Mouse (Mus musculus) embryonic facial prominence, embryonic 13.5 days (tissue): ENCODE data around the gene Cel. TPM values are rescaled to one million over a fixed set of nuclear protein-coding genes. Genes with fewer than 3 reads are reported as not detected.
A peak's percentile ranks its signal among the peaks of the same experiment; 100 is the strongest.

Experiments used
- ATAC-seq: fragments of 200-750 bp; cut with Nextera tagmentation; 2 replicates; pipeline ENCODE4 v1.8.0; 2017; ENCODE audit warnings: low read depth; ENCODE audit not compliant: insufficient number of reproducible peaks, insufficient read depth, low FRiP score, low TSS enrichment
- H3K27ac ChIP-seq: fragments of 300-500 bp; sonication (generic); 2 replicates; pipeline ENCODE4 v1.5.1; 2015; ENCODE audit warnings: moderate library complexity, mild to moderate bottlenecking, inconsistent platforms
- H3K27me3 ChIP-seq: fragments of 300-500 bp; sonication (generic); 2 replicates; pipeline ENCODE4 v1.6.1; 2015; ENCODE audit warnings: mild to moderate bottlenecking, inconsistent platforms
- H3K36me3 ChIP-seq: fragments of 300-500 bp; sonication (generic); 2 replicates; pipeline ENCODE4 v1.6.1; 2015; ENCODE audit warnings: mild to moderate bottlenecking, inconsistent platforms
- H3K4me1 ChIP-seq: fragments of 300-500 bp; sonication (generic); 2 replicates; pipeline ENCODE4 v1.6.1; 2015; ENCODE audit warnings: inconsistent platforms
- H3K4me2 ChIP-seq: fragments of 300-500 bp; sonication (generic); 2 replicates; pipeline ENCODE4 v1.6.1; 2015; ENCODE audit warnings: moderate library complexity, mild to moderate bottlenecking, inconsistent platforms
- H3K4me3 ChIP-seq: fragments of 300-500 bp; sonication (generic); 2 replicates; pipeline ENCODE4 v1.5.1; 2015; ENCODE audit warnings: mild to moderate bottlenecking, inconsistent platforms
- H3K9ac ChIP-seq: fragments of 300-500 bp; sonication (generic); 2 replicates; pipeline ENCODE4 v1.6.1; 2015; ENCODE audit warnings: mild to moderate bottlenecking, inconsistent platforms
- H3K9me3 ChIP-seq: fragments of 300-500 bp; sonication (generic); 2 replicates; pipeline ENCODE4 v1.6.1; 2016; ENCODE audit warnings: inconsistent platforms
- WGBS: fragments of 180-500 bp; shearing (Covaris S2); methylation state at CpG from one replicate; pipeline ENCODE4 v1.1.7; 2015; ENCODE audit warnings: mixed read lengths; 5-methylcytosine and 5-hydroxymethylcytosine counted together
- polyA plus RNA-seq: library from polyadenylated mRNA; unstranded; fragments of >200 nt; fragmentation: Nextera tagmentation; extraction: Ambion mirVana; gene quantifications from 2 replicates; pipeline ENCODE4 v1.2.1, GENCODE M21; 2015

Cel gene
- polyA plus RNA-seq, 1 experiment from 2014 or later = not detected

- H3K27me3 ChIP-seq = no peaks in the 10 kb centered on the region
- no peak overlapping the region for H3K4me2 ChIP-seq
- H3K4me3 ChIP-seq = no peak overlapping the region
- no peak overlapping the region for H3K9ac ChIP-seq
- ATAC-seq = 0 out of 2 replicates have a peak, but pooled peaks have one; percentile 7
- no peaks in the 10 kb centered on the region for H3K9me3 ChIP-seq
- no peak overlapping the region for H3K27ac ChIP-seq
- peaks cover 98% of the 10 kb centered on the region for H3K36me3 ChIP-seq
- 52% methylated on average over 11 of the region's 11 CpGs for WGBS
- no peaks in the 10 kb centered on the region for H3K4me1 ChIP-seq
Observed at GRCm38 (mm10) chr2:28547237-28548172, 15.7 kb downstream of the Cel start.

DNA sequence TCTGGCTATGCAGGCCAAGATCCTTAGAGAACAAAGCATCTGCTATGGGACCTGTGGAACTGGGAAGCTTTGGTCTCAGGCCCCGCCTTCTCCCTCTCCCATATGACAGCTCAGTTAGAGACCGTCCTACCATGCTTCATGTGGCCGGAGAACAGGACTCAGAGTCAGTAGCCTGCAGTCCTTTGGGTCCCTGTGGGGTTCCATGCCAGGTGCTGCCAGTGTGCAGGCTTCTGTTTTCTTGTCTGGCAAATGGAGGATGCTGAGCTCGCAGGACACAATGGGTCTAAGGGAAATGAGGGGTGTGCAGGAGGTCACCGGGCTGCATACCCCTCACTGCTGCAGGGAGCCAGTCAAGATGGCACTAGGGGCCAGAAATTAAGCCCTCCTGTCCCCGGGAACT is 16.6 kb downstream of the Cel start:
- WGBS = 76% methylated on average over 6 of the region's 6 CpGs
- Histone ChIP-seq H3K9ac (no peak overlapping the region), H3K9me3 (no peaks in the 10 kb centered on the region), H3K4me1 (peaks cover under 1% of the 10 kb centered on the region; the same call in 1 of the 2 replicates), H3K27ac (no peak overlapping the region), H3K27me3 (no peaks in the 10 kb centered on the region), H3K36me3 (peaks cover 98% of the 10 kb centered on the region), H3K4me3 (no peak overlapping the region), H3K4me2 (no peak overlapping the region)
- ATAC-seq = no peak

GRCm38 (mm10) chr2:28545976-28546375 is 17.2 kb downstream of the Cel start:
- H3K4me2 ChIP-seq = no peak overlapping the region
- H3K36me3 ChIP-seq = peaks cover 96% of the 10 kb centered on the region
- no peak overlapping the region for H3K9ac ChIP-seq
- no peak overlapping the region for H3K4me3 ChIP-seq
- no peak overlapping the region for H3K27ac ChIP-seq
- no peaks in the 10 kb centered on the region for H3K27me3 ChIP-seq
- no peaks in the 10 kb centered on the region for H3K9me3 ChIP-seq
- ATAC-seq = no peak
- peaks cover 3% of the 10 kb centered on the region; the same call in 1 of the 2 replicates for H3K4me1 ChIP-seq

DNA sequence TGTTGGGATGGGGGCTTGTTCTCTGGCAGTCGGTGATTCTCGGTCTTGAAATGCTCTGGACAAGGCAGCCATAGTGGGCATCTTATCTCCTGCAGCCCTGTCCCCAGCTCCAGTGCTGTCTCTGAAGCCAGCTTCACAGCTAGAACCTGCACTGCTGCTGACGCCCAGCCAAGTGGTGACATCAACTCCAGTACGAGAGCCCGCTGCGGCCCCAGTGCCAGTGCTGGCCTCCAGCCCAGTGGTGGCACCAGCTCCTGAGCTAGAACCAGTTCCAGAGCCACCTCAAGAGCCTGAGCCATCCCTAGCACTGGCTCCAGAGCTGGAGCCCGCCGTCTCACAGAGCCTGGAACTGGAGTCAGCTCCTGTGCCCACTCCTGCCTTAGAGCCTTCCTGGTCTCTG is 19.3 kb downstream of the Cel start:
- Histone ChIP-seq H3K4me2 (no peak overlapping the region), H3K27ac (no peak overlapping the region), H3K9me3 (no peaks in the 10 kb centered on the region), H3K4me3 (no peak overlapping the region), H3K36me3 (peaks cover 83% of the 10 kb centered on the region), H3K27me3 (no peaks in the 10 kb centered on the region), H3K4me1 (peaks cover 18% of the 10 kb centered on the region), H3K9ac (no peak overlapping the region)
- WGBS = 89% methylated on average over 8 of the region's 8 CpGs
- no peak for ATAC-seq

GRCm38 (mm10) chr2:28540587-28541227 is 22.5 kb downstream of the Cel start:
- H3K4me3 ChIP-seq = no peak overlapping the region
- H3K9ac ChIP-seq = no peak overlapping the region
- H3K27ac ChIP-seq = 0 out of 2 replicates have a peak overlapping the region, but pooled peaks have one; percentile 19
- no peaks in the 10 kb centered on the region for H3K9me3 ChIP-seq
- peaks cover 64% of the 10 kb centered on the region for H3K36me3 ChIP-seq
- H3K4me2 ChIP-seq = no peak overlapping the region
- no peak for ATAC-seq
- WGBS = 84% methylated on average over 8 of the region's 8 CpGs
- no peaks in the 10 kb centered on the region for H3K27me3 ChIP-seq
- H3K4me1 ChIP-seq = peaks cover 50% of the 10 kb centered on the region

DNA sequence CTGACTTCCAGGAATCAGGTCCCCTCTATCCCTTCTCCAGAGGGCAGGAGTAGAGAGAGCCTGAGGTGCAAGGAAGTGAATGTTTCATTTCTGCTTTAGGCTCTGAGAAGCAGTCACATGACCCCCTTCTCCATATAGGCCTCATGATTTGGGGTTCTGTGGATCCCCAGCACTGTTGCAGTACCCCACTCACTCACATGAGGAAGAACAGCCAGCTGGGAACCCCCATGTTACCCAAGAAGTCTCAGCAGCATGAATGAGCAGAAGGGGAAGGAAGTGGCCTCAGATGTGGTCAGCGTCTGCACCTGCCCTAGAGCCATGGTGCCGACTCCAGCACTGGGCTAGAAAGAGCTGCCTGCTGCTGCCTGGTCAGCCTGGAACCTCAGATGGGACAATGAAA is 23.3 kb downstream of the Cel start:
- WGBS = 87% methylated on average over 2 of the region's 2 CpGs
- H3K27ac ChIP-seq = peak overlapping the region; percentile 81; the same call in 1 of the 2 replicates
- no peak overlapping the region for H3K4me3 ChIP-seq
- H3K36me3 ChIP-seq = peaks cover 56% of the 10 kb centered on the region
- no peak for ATAC-seq
- H3K27me3 ChIP-seq = no peaks in the 10 kb centered on the region
- peaks cover 58% of the 10 kb centered on the region for H3K4me1 ChIP-seq
- H3K9ac ChIP-seq = peak overlapping the region; percentile 61
- H3K9me3 ChIP-seq = no peaks in the 10 kb centered on the region
- H3K4me2 ChIP-seq = no peak overlapping the region

GRCm38 (mm10) chr2:28539206-28539605 is 24.0 kb downstream of the Cel start:
- Histone ChIP-seq H3K27me3 (no peaks in the 10 kb centered on the region), H3K36me3 (peaks cover 49% of the 10 kb centered on the region), H3K4me2 (peak overlapping the region; percentile 17), H3K9me3 (no peaks in the 10 kb centered on the region), H3K27ac (peak overlapping the region; percentile 81), H3K9ac (peak overlapping the region; percentile 61), H3K4me1 (peaks cover 65% of the 10 kb centered on the region), H3K4me3 (no peak overlapping the region)
- no peak for ATAC-seq
- 34% methylated on average over 7 of the region's 7 CpGs for WGBS

- ATAC-seq = no peak
- Histone ChIP-seq H3K9ac (peak overlapping the region; percentile 61), H3K27me3 (no peaks in the 10 kb centered on the region), H3K4me3 (no peak overlapping the region), H3K4me1 (peaks cover 69% of the 10 kb centered on the region), H3K36me3 (peaks cover 44% of the 10 kb centered on the region), H3K27ac (peak overlapping the region; percentile 81), H3K9me3 (no peaks in the 10 kb centered on the region), H3K4me2 (peak overlapping the region; percentile 17; the same call in 1 of the 2 replicates)
- 62% methylated on average over 1 of the region's 1 CpGs for WGBS
Observed at GRCm38 (mm10) chr2:28538817-28539128, 24.4 kb downstream of the Cel start.

- no peak for ATAC-seq
- Histone ChIP-seq H3K4me3 (no peak overlapping the region), H3K36me3 (peaks cover 39% of the 10 kb centered on the region), H3K4me2 (no peak overlapping the region), H3K27ac (peak overlapping the region; percentile 81), H3K9ac (peak overlapping the region; percentile 61), H3K9me3 (no peaks in the 10 kb centered on the region), H3K27me3 (no peaks in the 10 kb centered on the region), H3K4me1 (peaks cover 73% of the 10 kb centered on the region)
- WGBS = 73% methylated on average over 8 of the region's 8 CpGs
Observed at GRCm38 (mm10) chr2:28537995-28538816, 25.0 kb downstream of the Cel start.

- WGBS = 59% methylated on average over 4 of the region's 4 CpGs
- no peak overlapping the region for H3K27ac ChIP-seq
Observed at GRCm38 (mm10) chr2:28537634-28537920, 25.6 kb downstream of the Cel start.

GRCm38 (mm10) chr2:28536766-28537633 is 26.2 kb downstream of the Cel start:
- no peak for ATAC-seq
- H3K36me3 ChIP-seq = peaks cover 27% of the 10 kb centered on the region
- H3K4me2 ChIP-seq = no peak overlapping the region
- H3K9ac ChIP-seq = peak overlapping the region; percentile 51; the same call in 1 of the 2 replicates
- no peaks in the 10 kb centered on the region for H3K9me3 ChIP-seq
- H3K4me1 ChIP-seq = peaks cover 84% of the 10 kb centered on the region
- H3K27ac ChIP-seq = no peak overlapping the region
- H3K27me3 ChIP-seq = no peaks in the 10 kb centered on the region
- 81% methylated on average over 11 of the region's 11 CpGs for WGBS
- no peak overlapping the region for H3K4me3 ChIP-seq

More at GRCm38 (mm10) chr2:28537634-28537920, 25.6 kb downstream of the Cel start:
- Histone ChIP-seq H3K4me2 (no peak overlapping the region), H3K27me3 (no peaks in the 10 kb centered on the region), H3K9ac (peak overlapping the region; percentile 51; the same call in 1 of the 2 replicates), H3K4me1 (peaks cover 78% of the 10 kb centered on the region), H3K9me3 (no peaks in the 10 kb centered on the region), H3K4me3 (no peak overlapping the region), H3K36me3 (peaks cover 33% of the 10 kb centered on the region)
- no peak for ATAC-seq
